Mouse (Mus musculus) limb, embryonic 10.5 days (tissue): Measurements from ENCODE around the gene Tmem253. TPM values are rescaled to one million over a fixed set of nuclear protein-coding genes. Genes with fewer than 3 reads are reported as not detected.

Source experiments
- DNase-seq: peaks from one replicate; pipeline ENCODE4 v3.0.0-alpha.2; 2017; ENCODE audit warnings: low spot score
- H3K27ac ChIP-seq: fragments of 300-500 bp; sonication (generic); 2 replicates; pipeline ENCODE4 v1.5.1; 2016; ENCODE audit warnings: mild to moderate bottlenecking
- H3K27me3 ChIP-seq: fragments of 300-500 bp; sonication (generic); 2 replicates; pipeline ENCODE4 v1.6.1; 2016; ENCODE audit warnings: low read depth, mild to moderate bottlenecking; ENCODE audit not compliant: poor library complexity, severe bottlenecking
- H3K36me3 ChIP-seq: fragments of 300-500 bp; sonication (generic); 2 replicates; pipeline ENCODE4 v1.6.1; 2016; ENCODE audit warnings: mild to moderate bottlenecking, moderate library complexity
- H3K4me1 ChIP-seq: fragments of 300-500 bp; sonication (generic); 2 replicates; pipeline ENCODE4 v1.6.1; 2016
- H3K4me3 ChIP-seq: fragments of 300-500 bp; sonication (generic); 2 replicates; pipeline ENCODE4 v1.5.1; 2016; ENCODE audit warnings: mild to moderate bottlenecking, moderate library complexity
- H3K9me3 ChIP-seq: fragments of 300-500 bp; sonication (generic); replicated peaks from 2 replicates; pipeline ENCODE4 v1.6.1; 2016; ENCODE audit warnings: mild to moderate bottlenecking
- WGBS: fragments of 180-500 bp; shearing (Covaris S2); methylation state at CpG from one replicate; pipeline ENCODE4 v1.1.7; 2016; 5-methylcytosine and 5-hydroxymethylcytosine counted together
- polyA plus RNA-seq: library from polyadenylated mRNA; unstranded; fragments of >200 nt; fragmentation: Nextera tagmentation; extraction: Ambion mirVana; gene quantifications from 2 replicates; pipeline ENCODE4 v1.2.1, GENCODE M21; 2016

Gene Tmem253
- 0.41 and 0.66 TPM in 2 replicates for polyA plus RNA-seq

DNA sequence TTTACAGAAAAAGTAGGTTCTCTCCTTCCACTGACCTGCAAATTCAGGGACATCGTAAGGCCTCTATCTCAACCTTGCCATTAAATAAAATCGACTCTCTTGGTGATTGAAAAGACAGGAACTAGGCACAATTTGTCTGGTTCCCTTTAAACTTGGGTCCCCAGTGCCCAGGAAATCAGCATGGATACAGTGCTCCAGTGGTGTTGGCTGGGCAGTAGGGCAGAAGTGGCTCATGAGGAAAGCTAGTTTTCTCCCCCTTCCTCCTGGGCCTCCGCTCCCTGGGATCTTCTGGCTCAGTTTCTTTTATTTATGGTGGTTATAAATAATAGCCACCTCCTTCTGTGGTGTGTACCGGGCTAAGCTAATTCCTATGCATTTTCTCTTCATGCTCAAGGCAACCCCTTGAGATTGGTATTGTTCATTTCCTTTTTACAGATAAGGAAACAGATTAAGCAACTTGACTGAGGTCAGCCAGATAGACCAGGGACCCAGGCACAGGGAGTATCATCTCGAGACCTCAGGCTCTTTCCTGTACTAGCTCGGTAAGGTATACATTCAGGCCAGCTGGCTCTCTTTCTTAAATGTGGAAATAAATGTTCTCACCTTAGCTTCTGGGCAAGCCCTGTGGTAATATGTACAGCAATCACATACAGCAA, at the start of gene Tmem253:
Tmem253 (plus strand) TSS at position 214 of the 656 bp plus-strand sequence.
- peaks cover 11% of the 10 kb centered on the region for H3K36me3 ChIP-seq

DNA sequence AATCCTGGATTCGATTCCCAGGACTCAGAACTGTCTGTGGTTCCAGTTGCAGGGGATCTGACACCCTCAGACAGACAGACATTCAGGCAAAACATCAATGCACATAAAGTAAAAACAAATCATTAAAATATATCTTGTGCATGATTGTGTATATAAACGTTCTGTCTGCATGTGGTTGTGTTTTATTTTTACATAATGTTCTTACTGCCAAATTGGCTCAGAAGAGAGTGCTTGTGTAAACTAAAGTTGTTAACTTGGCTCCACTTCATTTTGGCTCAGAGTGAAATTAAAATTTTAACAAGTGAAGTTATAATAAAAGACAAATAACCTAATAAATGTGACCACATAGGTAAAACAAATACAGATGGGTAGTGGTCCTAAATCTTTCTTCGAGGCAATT, 48.1 kb upstream of the Tmem253 start:
- H3K4me3 ChIP-seq: no peak overlapping the region
- DNase-seq: no peak
- H3K27me3 ChIP-seq: no peaks in the 10 kb centered on the region
- WGBS: 93% methylated on average over 3 of the region's 3 CpGs
- no peak overlapping the region for H3K27ac ChIP-seq
- no peaks in the 10 kb centered on the region for H3K9me3 ChIP-seq
- H3K4me1 ChIP-seq: 0 out of 2 replicates have a peak, but pooled peaks cover 2% of the 10 kb centered on the region
- H3K36me3 ChIP-seq: no peaks in the 10 kb centered on the region

More for the DNA sequence above, at the start of gene Tmem253:
- no peak for DNase-seq
- Histone ChIP-seq H3K4me3 (peak within 1 kb of the TSS; percentile 80), H3K27me3 (no peaks in the 10 kb centered on the region), H3K9me3 (no peaks in the 10 kb centered on the region), H3K4me1 (peaks cover 69% of the 10 kb centered on the region), H3K27ac (peak within 1 kb of the TSS; percentile 96)
- WGBS: 49% methylated on average over 6 of the region's 6 CpGs

DNA sequence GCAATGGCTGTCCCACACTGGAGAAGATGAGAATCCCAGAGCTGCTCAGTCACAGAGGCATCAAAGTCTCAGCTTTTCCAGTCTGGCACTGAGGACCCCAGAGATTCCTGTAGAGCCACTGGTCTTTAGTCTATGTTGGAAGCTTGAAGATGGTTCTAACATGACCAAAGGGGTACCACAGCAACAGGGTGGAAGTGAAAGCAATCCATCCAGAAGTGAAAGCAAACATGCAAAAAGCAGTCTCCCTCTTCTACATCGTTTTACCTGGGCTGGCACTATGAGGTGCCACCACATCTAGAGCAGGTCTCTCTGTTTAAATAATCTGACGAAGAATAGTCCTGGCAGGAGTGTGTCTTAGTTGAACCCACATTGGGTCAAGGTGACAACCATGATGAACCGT, 36.2 kb upstream of the Tmem253 start:
- 88% methylated on average over 3 of the region's 3 CpGs for WGBS
- no peak overlapping the region for H3K27ac ChIP-seq
- H3K4me1 ChIP-seq: peaks cover 11% of the 10 kb centered on the region
- H3K36me3 ChIP-seq: no peaks in the 10 kb centered on the region
- no peaks in the 10 kb centered on the region for H3K9me3 ChIP-seq
- no peak overlapping the region for H3K4me3 ChIP-seq
- DNase-seq: no peak
- H3K27me3 ChIP-seq: no peaks in the 10 kb centered on the region

DNA sequence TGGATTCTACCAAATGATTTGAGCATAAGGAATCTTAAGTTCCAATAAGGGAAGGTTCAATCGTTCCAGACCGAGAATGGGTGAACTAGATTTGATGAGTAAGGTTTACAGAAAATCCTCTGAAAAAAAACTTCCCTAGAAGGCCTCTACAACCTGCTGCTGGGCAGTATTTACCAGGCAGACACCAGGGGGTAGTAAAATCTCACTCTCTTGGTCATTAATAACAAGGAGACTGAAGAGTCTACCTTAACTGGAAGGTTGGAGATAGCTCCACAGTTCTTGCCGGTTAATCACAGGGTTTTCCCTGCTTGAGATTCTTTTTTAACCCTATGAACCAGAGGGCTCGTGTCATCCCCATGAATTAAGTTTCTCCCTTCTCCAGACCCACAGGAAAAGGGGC, 32.2 kb upstream of the Tmem253 start:
- H3K27ac ChIP-seq: peak overlapping the region; percentile 98; the same call in 1 of the 2 replicates

DNA sequence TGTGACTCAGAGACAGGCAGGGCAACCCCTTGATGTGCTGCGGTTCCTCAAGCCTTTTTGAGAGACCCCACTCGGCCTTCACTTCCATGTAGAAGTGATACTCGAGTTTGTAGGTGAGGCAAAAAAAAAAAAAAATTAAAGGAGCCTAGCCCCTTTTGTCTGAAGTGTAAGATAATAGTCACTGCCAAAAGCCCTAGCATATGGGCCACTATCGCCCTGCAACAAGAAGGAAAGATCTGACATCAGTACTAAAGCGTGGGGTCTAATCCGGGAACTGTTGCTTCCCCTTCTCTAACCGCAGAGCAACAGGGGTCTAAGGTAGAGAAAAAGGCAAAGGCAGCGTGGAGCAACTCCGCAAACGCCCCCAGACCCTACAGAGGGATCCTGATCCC, 31.6 kb upstream of the Tmem253 start:
- 0 out of 2 replicates have a peak, but pooled peaks cover 4% of the 10 kb centered on the region for H3K27me3 ChIP-seq
- DNase-seq: no peak
- H3K9me3 ChIP-seq: no peaks in the 10 kb centered on the region
- H3K36me3 ChIP-seq: peaks cover 23% of the 10 kb centered on the region
- 7% methylated on average over 10 of the region's 10 CpGs for WGBS
- peak overlapping the region; percentile 78 for H3K4me3 ChIP-seq
- H3K27ac ChIP-seq: peak overlapping the region; percentile 98
- peaks cover 40% of the 10 kb centered on the region for H3K4me1 ChIP-seq

More for the DNA sequence above, 32.2 kb upstream of the Tmem253 start:
- peaks cover 35% of the 10 kb centered on the region for H3K4me1 ChIP-seq
- 66% methylated on average over 4 of the region's 4 CpGs for WGBS
- peaks cover 17% of the 10 kb centered on the region for H3K36me3 ChIP-seq
- H3K27me3 ChIP-seq: no peaks in the 10 kb centered on the region
- no peak for DNase-seq
- no peaks in the 10 kb centered on the region for H3K9me3 ChIP-seq
- no peak overlapping the region for H3K4me3 ChIP-seq

DNA sequence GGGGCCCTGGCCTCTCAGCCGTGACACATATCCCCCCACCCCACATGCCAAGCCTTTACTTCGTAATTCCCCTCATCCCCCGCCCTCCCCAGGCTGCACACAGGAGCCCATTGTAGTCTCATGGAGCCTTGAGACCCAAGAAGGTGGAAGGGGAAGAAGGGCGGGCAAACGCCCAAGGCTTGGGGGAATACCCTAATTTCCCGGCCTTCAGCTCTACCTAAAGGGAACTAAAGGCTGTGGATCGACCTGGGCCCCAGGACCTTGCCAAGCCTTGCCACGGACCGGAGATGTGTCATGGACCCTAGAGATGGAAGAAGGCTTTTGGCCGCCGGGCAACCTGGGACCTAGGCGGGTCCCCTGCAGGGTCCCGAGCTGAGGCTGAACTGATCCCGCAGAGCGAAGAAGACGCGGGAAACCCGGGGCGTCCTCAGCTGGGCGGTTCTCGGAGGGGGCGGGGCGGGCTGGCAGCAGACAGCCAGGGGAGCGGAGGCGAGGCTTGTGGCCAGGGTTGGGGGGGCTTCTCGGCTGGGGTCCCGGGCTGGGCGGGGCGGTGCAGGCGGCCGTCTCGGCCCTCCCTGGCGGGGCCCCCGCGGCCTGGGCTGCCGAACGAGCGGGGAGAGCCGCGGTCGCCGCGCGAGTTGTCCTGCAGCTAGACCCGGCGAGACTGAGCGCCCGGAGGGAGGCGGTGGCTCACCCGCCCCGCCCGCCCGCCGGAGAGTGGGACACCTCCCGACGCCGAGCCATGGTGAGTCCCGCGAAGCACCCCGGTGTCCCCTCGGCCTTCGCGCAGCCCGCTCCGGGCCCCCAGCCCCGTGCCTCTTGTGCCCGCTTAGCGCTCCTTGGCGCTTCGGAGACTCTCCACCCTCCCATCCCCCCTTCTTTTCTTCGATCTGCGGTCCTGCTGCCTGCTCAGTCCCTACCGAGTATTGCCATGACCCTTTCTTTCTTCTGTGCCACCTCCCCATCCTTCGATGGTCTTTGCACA, 30.9 kb upstream of the Tmem253 start, which contains the start of gene Arhgef40:
Arhgef40 (plus strand) TSS at position 473 of the 985 bp plus-strand sequence.
- Histone ChIP-seq H3K4me3 (peak within 1 kb of the TSS; percentile 78), H3K4me1 (peaks cover 44% of the 10 kb centered on the region), H3K27me3 (0 out of 2 replicates have a peak, but pooled peaks cover 4% of the 10 kb centered on the region), H3K27ac (peak within 1 kb of the TSS; percentile 98), H3K36me3 (peaks cover 30% of the 10 kb centered on the region), H3K9me3 (no peaks in the 10 kb centered on the region)
- DNase-seq: peak; percentile 91
- under 1% methylated on average over 73 of the region's 74 CpGs for WGBS

DNA sequence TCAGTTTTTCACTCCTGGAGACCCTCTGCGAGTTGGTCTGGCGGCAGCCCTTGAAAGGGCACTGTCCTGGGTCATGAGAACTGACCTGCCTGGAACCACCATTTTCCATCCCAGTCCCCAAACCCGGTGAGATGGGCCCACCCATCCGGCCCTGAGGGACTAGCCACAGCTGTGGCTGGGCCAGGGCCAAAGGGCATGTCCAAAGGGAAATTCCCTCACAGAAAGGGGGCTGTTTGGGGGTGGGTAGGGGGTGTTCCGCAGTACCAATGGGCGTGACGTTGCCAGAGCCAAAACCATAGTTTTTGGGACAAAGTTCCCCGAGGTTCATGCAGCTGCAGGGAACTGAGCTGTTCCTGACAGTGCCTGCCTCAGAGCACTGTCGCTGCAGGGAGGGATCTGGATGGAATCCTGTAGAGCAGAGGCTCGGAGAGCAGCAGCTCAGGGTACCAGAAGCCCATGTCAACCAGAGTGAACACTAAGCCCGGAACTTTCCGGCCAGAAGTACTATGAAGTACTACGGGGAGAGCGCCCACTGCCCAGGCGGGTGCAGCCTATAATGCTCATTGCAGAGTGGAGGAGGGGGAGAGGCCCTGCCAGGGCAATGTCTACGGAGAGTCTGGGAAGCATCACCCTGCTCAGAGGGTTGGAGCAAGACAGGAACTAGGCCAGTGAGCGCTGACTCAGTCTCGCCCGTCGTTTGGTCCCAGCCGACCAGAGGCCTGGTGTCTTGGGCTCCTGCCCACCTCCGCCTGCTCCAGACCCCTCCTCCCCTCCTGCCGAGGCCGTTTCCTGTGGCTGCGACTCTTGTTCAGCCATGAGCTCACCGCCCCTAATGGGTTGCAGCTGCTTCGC, 29.9 kb upstream of the Tmem253 start:
- WGBS: under 1% methylated on average over 27 of the region's 27 CpGs
- peak; percentile 93 for DNase-seq
- Histone ChIP-seq H3K27ac (peak overlapping the region; percentile 98), H3K4me3 (peak overlapping the region; percentile 78), H3K4me1 (peaks cover 46% of the 10 kb centered on the region), H3K27me3 (0 out of 2 replicates have a peak, but pooled peaks cover 4% of the 10 kb centered on the region), H3K9me3 (no peaks in the 10 kb centered on the region), H3K36me3 (peaks cover 40% of the 10 kb centered on the region)

DNA sequence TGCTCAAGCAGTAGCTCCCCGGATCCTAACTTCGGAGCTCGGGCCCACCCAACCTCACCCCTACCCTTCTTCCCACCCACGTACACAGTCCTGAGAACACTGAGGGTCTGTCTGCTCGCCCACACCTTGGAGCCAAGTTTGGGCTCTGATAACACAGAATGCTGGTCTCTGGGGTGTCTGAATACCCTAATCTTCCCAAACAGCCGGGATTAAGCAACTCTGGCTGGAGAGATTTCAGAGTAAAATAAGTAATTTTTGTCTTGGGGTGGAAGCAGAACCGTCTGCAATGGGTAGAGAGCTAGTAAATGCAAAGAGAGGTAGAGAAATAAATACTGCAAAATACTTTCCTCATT, 29.3 kb upstream of the Tmem253 start:
- Histone ChIP-seq H3K27ac (peak overlapping the region; percentile 98), H3K27me3 (0 out of 2 replicates have a peak, but pooled peaks cover 4% of the 10 kb centered on the region), H3K4me1 (peaks cover 46% of the 10 kb centered on the region), H3K9me3 (no peaks in the 10 kb centered on the region), H3K36me3 (peaks cover 46% of the 10 kb centered on the region), H3K4me3 (peak overlapping the region; percentile 78)
- DNase-seq: no peak
- 6% methylated on average over 7 of the region's 7 CpGs for WGBS

DNA sequence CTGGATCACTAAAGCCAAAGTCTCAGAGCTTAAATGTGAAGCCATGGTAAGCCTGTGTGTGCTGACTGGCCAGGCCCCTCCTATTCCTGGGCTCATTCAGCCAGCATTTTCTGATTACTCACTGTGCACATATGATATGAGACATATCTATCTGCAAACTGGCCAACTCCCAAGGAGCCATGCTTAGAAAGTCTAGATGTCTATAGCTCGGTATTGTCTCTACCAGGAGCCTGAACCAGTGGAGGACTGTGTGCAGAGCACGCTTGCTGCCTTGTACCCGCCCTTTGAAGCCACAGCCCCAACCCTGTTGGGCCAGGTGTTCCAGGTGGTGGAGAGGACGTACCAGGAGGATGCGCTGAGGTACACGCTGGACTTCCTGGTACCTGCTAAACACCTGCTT, 28.3 kb upstream of the Tmem253 start:
- 96% methylated on average over 6 of the region's 6 CpGs for WGBS

DNA sequence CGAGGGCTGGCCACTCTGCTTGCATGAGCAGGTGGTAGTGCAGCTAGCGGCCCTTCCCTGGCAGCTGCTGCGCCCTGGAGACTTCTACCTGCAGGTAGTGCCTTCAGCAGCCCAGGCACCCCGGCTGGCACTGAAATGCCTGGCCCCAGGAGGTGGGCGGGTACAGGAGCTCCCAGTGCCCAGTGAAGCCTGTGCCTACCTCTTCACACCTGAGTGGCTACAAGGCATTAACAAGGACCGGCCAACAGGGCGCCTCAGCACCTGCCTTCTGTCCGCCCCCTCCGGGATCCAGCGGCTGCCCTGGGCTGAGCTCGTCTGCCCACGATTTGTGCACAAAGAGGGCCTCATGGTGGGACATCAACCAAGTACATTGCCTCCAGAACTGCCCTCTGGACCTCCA, 26.7 kb upstream of the Tmem253 start:
- Histone ChIP-seq H3K27ac (0 out of 2 replicates have a peak overlapping the region, but pooled peaks have one; percentile 4), H3K27me3 (0 out of 2 replicates have a peak, but pooled peaks cover 4% of the 10 kb centered on the region), H3K36me3 (peaks cover 70% of the 10 kb centered on the region), H3K4me3 (no peak overlapping the region), H3K4me1 (peaks cover 40% of the 10 kb centered on the region), H3K9me3 (no peaks in the 10 kb centered on the region)
- DNase-seq: no peak
- WGBS: 78% methylated on average over 12 of the region's 12 CpGs

More for the DNA sequence above, 28.3 kb upstream of the Tmem253 start:
- Histone ChIP-seq H3K9me3 (no peaks in the 10 kb centered on the region), H3K36me3 (peaks cover 56% of the 10 kb centered on the region), H3K4me3 (peak overlapping the region; percentile 78; the same call in 1 of the 2 replicates), H3K4me1 (peaks cover 46% of the 10 kb centered on the region), H3K27ac (0 out of 2 replicates have a peak overlapping the region, but pooled peaks have one; percentile 98), H3K27me3 (0 out of 2 replicates have a peak, but pooled peaks cover 4% of the 10 kb centered on the region)
- no peak for DNase-seq

DNA sequence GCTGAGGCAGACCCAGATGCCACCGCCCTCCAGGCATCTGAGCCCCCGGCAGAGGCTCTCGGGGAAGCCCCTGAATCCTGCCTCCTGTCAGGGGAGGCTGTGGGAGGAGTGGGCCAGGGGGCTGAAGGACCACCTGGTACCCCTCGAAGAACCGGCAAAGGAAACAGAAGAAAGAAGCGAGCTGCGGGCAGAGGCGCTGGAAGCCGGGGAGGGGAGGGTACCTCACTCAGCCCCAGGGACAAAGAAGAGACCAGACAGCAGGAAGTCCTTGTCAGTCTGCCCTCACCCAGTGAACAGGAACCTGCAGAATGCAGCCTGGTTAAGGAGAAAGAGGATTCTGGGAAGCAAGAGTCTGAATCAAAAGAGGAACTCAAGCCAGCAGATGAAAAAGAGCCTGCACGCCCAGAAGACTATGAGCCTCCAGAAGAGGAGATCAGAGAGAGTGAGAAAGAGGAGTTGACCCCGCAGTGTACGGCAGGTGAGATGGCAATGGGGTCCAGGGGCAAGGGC, 25.9 kb upstream of the Tmem253 start:
- H3K27me3 ChIP-seq: 0 out of 2 replicates have a peak, but pooled peaks cover 4% of the 10 kb centered on the region

More for the DNA sequence above, 25.9 kb upstream of the Tmem253 start:
- Histone ChIP-seq H3K4me3 (no peak overlapping the region), H3K36me3 (peaks cover 78% of the 10 kb centered on the region), H3K9me3 (no peaks in the 10 kb centered on the region), H3K27ac (0 out of 2 replicates have a peak overlapping the region, but pooled peaks have one; percentile 38), H3K4me1 (peaks cover 33% of the 10 kb centered on the region)
- no peak for DNase-seq
- 77% methylated on average over 12 of the region's 12 CpGs for WGBS
